Mouse (Mus musculus) CH12.LX (cell line): Measurements from ENCODE around the gene Haus4. TPM values are rescaled to one million over a fixed set of nuclear protein-coding genes. Genes with fewer than 3 reads are reported as not detected.

Source experiments
- DNase-seq: peaks from one replicate; pipeline ENCODE4 v3.0.0-alpha.2; 2013; ENCODE audit errors: extremely low read depth
- H3K27ac ChIP-seq: 2 replicates; pipeline ENCODE4 v1.5.1; 2012; ENCODE audit warnings: low read depth, mild to moderate bottlenecking, control low read depth, moderate library complexity; ENCODE audit not compliant: insufficient read depth
- H3K27me3 ChIP-seq: replicated peaks from 2 replicates; pipeline ENCODE3; 2012; ENCODE audit warnings: inconsistent platforms
- H3K36me3 ChIP-seq, 2 experiments: replicated peaks in 1 of 2; 2 replicates each; pipeline versions ENCODE3 to v1.6.1; 2012; ENCODE audit warnings: inconsistent platforms in 1 of 2, low read length in 1 of 2, mild to moderate bottlenecking in 1 of 2, mixed read lengths in 1 of 2, moderate library complexity in 1 of 2; ENCODE audit not compliant: control insufficient read depth in 1 of 2, insufficient read depth in 1 of 2
- H3K4me1 ChIP-seq, 2 experiments: 2 replicates each; pipeline ENCODE4 v1.6.1; 2012; ENCODE audit warnings: inconsistent platforms in 1 of 2, moderate library complexity in 1 of 2; ENCODE audit not compliant: insufficient read depth in 2 of 2, control insufficient read depth in 1 of 2
- H3K4me2 ChIP-seq: 2 replicates; pipeline ENCODE4 v1.6.1; 2012; ENCODE audit warnings: low read depth, mild to moderate bottlenecking, control low read depth; ENCODE audit not compliant: poor library complexity, insufficient read depth, severe bottlenecking
- H3K4me3 ChIP-seq, 3 experiments: fragments of 150-350 bp in 1 of 3; sonication (generic) in 1 of 3; replicated peaks in 1 of 3; 2 replicates each; pipeline versions ENCODE3 to v1.5.1; 2011 to 2012; ENCODE audit warnings: low read depth in 2 of 3, low read length in 2 of 3, mild to moderate bottlenecking in 2 of 3, moderate library complexity in 2 of 3, control low read depth in 1 of 3, improper control_type of control experiment in 1 of 3, inconsistent platforms in 1 of 3, mixed read lengths in 1 of 3; ENCODE audit not compliant: poor library complexity in 1 of 3
- H3K79me2 ChIP-seq: replicated peaks from 2 replicates; pipeline ENCODE4 v1.6.1; 2012; ENCODE audit warnings: mild to moderate bottlenecking, moderate library complexity; ENCODE audit not compliant: control insufficient read depth, poor library complexity, insufficient read depth, severe bottlenecking; ENCODE audit errors: extremely low read depth
- H3K9ac ChIP-seq: 2 replicates; pipeline ENCODE4 v1.6.1; 2012; ENCODE audit warnings: low read depth, mild to moderate bottlenecking, control low read depth, moderate library complexity; ENCODE audit not compliant: insufficient read depth
- H3K9me3 ChIP-seq: replicated peaks from 2 replicates; pipeline ENCODE3; 2012; ENCODE audit warnings: low read length, inconsistent platforms, mixed read lengths
- BHLHE40 ChIP-seq: IDR thresholded peaks from 2 replicates; pipeline ENCODE4 v1.6.1; 2011; ENCODE audit warnings: mild to moderate bottlenecking, low read depth, low read length, improper control_type of control experiment
- CHD1 ChIP-seq: IDR thresholded peaks from 2 replicates; pipeline ENCODE4 v1.6.1; 2012; ENCODE audit warnings: low read depth, low read length, improper control_type of control experiment, inconsistent platforms
- CHD2 ChIP-seq: IDR thresholded peaks from 2 replicates; pipeline ENCODE4 v1.6.1; 2011; ENCODE audit warnings: low read length, improper control_type of control experiment
- CTCF ChIP-seq, 2 experiments: IDR thresholded peaks in 1 of 2; conservative IDR thresholded peaks in 1 of 2; 2 replicates each; pipeline ENCODE4 v1.5.1; 2011 to 2012; ENCODE audit warnings: low read depth in 2 of 2, low read length in 2 of 2, improper control_type of control experiment in 1 of 2, inconsistent platforms in 1 of 2, mild to moderate bottlenecking in 1 of 2, moderate library complexity in 1 of 2
- E2F4 ChIP-seq: IDR thresholded peaks from 2 replicates; pipeline ENCODE4 v1.6.1; 2011; ENCODE audit warnings: low read depth, low read length, improper control_type of control experiment; ENCODE audit not compliant: insufficient replicate concordance
- EP300 ChIP-seq: IDR thresholded peaks from 2 replicates; pipeline ENCODE4 v1.6.1; 2011; ENCODE audit warnings: low read length, improper control_type of control experiment
- ETS1 ChIP-seq: conservative IDR thresholded peaks from 2 replicates; pipeline ENCODE4 v1.6.1; 2012; ENCODE audit warnings: low read depth, mild to moderate bottlenecking, inconsistent platforms, low read length, improper control_type of control experiment, moderate library complexity
- GABPA ChIP-seq: IDR thresholded peaks from 2 replicates; pipeline ENCODE4 v1.6.1; 2012; ENCODE audit warnings: low read depth, low read length, improper control_type of control experiment, inconsistent platforms; ENCODE audit not compliant: insufficient replicate concordance
- HCFC1 ChIP-seq: IDR thresholded peaks from 2 replicates; pipeline ENCODE4 v1.6.1; 2012; ENCODE audit warnings: low read depth, mild to moderate bottlenecking, inconsistent platforms, low read length, improper control_type of control experiment
- IRF4 ChIP-seq: IDR thresholded peaks from 2 replicates; pipeline ENCODE4 v1.6.1; 2014; ENCODE audit warnings: low read depth, mild to moderate bottlenecking, inconsistent platforms, low read length, improper control_type of control experiment
- KAT2A ChIP-seq: IDR thresholded peaks from 2 replicates; pipeline ENCODE4 v1.6.1; 2012; ENCODE audit warnings: low read length, improper control_type of control experiment, inconsistent platforms; ENCODE audit not compliant: insufficient replicate concordance
- MAX ChIP-seq: IDR thresholded peaks from 2 replicates; pipeline ENCODE4 v1.6.1; 2011; ENCODE audit warnings: low read length, improper control_type of control experiment
- MAZ ChIP-seq: IDR thresholded peaks from 2 replicates; pipeline ENCODE4 v1.6.1; 2012; ENCODE audit warnings: low read depth, mild to moderate bottlenecking, inconsistent platforms, low read length, improper control_type of control experiment, moderate library complexity
- MXI1 ChIP-seq: IDR thresholded peaks from 2 replicates; pipeline ENCODE4 v1.6.1; 2011; ENCODE audit warnings: mild to moderate bottlenecking, low read depth, low read length, improper control_type of control experiment
- MYC ChIP-seq: IDR thresholded peaks from 2 replicates; pipeline ENCODE4 v1.6.1; 2011; ENCODE audit warnings: low read depth, mild to moderate bottlenecking, improper control_type of control experiment, low read length
- NELFE ChIP-seq: IDR thresholded peaks from 2 replicates; pipeline ENCODE4 v1.6.1; 2011; ENCODE audit warnings: low read depth, low read length, improper control_type of control experiment
- NRF1 ChIP-seq: IDR thresholded peaks from 2 replicates; pipeline ENCODE4 v1.6.1; 2014; ENCODE audit warnings: low read depth, mild to moderate bottlenecking, inconsistent platforms, low read length, improper control_type of control experiment, moderate library complexity
- PAX5 ChIP-seq: IDR thresholded peaks from 2 replicates; pipeline ENCODE4 v1.6.1; 2012; ENCODE audit warnings: low read length, inconsistent platforms, mixed read lengths
- POLR2A ChIP-seq: IDR thresholded peaks from 2 replicates; pipeline ENCODE4 v1.6.1; 2011; ENCODE audit warnings: low read depth, mild to moderate bottlenecking, improper control_type of control experiment, low read length
- RAD21 ChIP-seq: IDR thresholded peaks from 2 replicates; pipeline ENCODE4 v1.6.1; 2011; ENCODE audit warnings: low read depth, mild to moderate bottlenecking, low read length, improper control_type of control experiment, moderate library complexity
- RCOR1 ChIP-seq: conservative IDR thresholded peaks from 2 replicates; pipeline ENCODE4 v1.6.1; 2012; ENCODE audit warnings: low read depth, mild to moderate bottlenecking, inconsistent platforms, low read length, improper control_type of control experiment
- SMC3 ChIP-seq: IDR thresholded peaks from 2 replicates; pipeline ENCODE4 v1.6.1; 2011; ENCODE audit warnings: low read depth, low read length, improper control_type of control experiment
- TBP ChIP-seq: conservative IDR thresholded peaks from 2 replicates; pipeline ENCODE4 v1.6.1; 2011; ENCODE audit warnings: low read depth, low read length, improper control_type of control experiment
- TCF12 ChIP-seq: IDR thresholded peaks from 2 replicates; pipeline ENCODE4 v1.6.1; 2014; ENCODE audit warnings: low read depth, mild to moderate bottlenecking, inconsistent platforms, low read length, improper control_type of control experiment
- UBTF ChIP-seq: IDR thresholded peaks from 2 replicates; pipeline ENCODE4 v1.6.1; 2012; ENCODE audit warnings: low read depth, mild to moderate bottlenecking, inconsistent platforms, low read length, improper control_type of control experiment, moderate library complexity
- USF1 ChIP-seq: IDR thresholded peaks from 2 replicates; pipeline ENCODE4 v1.6.1; 2014; ENCODE audit warnings: low read depth, mild to moderate bottlenecking, inconsistent platforms, low read length, improper control_type of control experiment
- USF2 ChIP-seq: conservative IDR thresholded peaks from 2 replicates; pipeline ENCODE4 v1.6.1; 2011; ENCODE audit warnings: low read depth, low read length, improper control_type of control experiment
- ZMIZ1 ChIP-seq: IDR thresholded peaks from 2 replicates; pipeline ENCODE4 v1.6.1; 2012; ENCODE audit warnings: low read depth, mild to moderate bottlenecking, inconsistent platforms, low read length, improper control_type of control experiment
- dilution Hi-C: fragments of 300-500 bp; cut with MboI; formaldehyde crosslinking; loops from 2 replicates; pipeline ENCODE4 v1.14.3; 2020; ENCODE audit warnings: low sequenced_read_pairs; ENCODE audit not compliant: extremely low pct_unique_long_range_greater_than_20kb, extremely low pct_ligation_motif_present
- in situ Hi-C: fragments of 300-500 bp; cut with MboI; formaldehyde crosslinking; loops from 3 replicates; pipeline ENCODE4 v1.14.3; 2019; ENCODE audit warnings: low sequenced_read_pairs, low pct_ligation_motif_present, low pct_unique_long_range_greater_than_20kb, mixed read lengths
- polyA plus RNA-seq: library from polyadenylated mRNA; unstranded; fragments of >175 nt; gene quantifications from 2 replicates; pipeline ENCODE4 v1.2.1, GENCODE M21; 2012; ENCODE audit warnings: low read depth; ENCODE audit not compliant: insufficient read length
- total RNA-seq, 2 experiments: library from RNA; depleted of rRNA; stranded (reverse); fragments of 300-350 nt in 1 of 2; fragments of >200 nt in 1 of 2; gene quantifications; 2 replicates each; pipeline ENCODE4 v1.2.3; 2012 to 2014

Haus4 gene
- total and polyA plus RNA-seq, 3 experiments: 65.5 to 116 (median 94.3) TPM

DNA sequence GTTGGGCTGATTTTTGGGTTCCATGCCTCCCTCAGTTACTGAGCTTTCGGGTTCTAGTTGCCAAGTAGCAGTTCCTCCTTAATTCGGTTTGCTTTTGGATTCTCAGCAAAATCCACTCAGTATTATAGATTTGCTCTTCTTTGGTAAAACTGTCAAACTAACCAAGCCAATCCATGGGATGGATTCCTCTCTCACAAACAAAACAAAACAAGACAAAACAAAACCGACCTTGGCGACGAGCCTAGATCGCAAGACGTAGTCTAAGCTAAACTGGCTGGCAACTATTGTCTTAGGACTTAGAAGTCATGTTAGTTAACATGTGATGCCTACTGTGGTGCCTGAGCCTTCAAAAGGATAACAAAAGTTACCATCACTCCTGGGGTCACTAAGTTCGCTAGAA lies 49.3 kb upstream of the Haus4 start:
- Histone ChIP-seq H3K4me1 (peaks cover 3 to 16% of the 10 kb centered on the region in 2 experiments; a peak in 3 of 4 replicates), H3K27me3 (no peaks in the 10 kb centered on the region), H3K4me3 (peak overlapping the region; percentile 13 to 58 (median 39)), H3K4me2 (peak overlapping the region; percentile 59), H3K27ac (no peak overlapping the region), H3K36me3 (no peaks in the 10 kb centered on the region), H3K79me2 (no peaks in the 10 kb centered on the region), H3K9ac (peak overlapping the region; percentile 31; the same call in 1 of the 2 replicates), H3K9me3 (no peaks in the 10 kb centered on the region)
- in situ Hi-C loops: no loop called here
- TF ChIP-seq ETS1 (no peak), USF1 (no peak), NELFE (no peak), PAX5 (no peak), MAZ (no peak), E2F4 (no peak)
- dilution Hi-C loops: no loop called here
- no peak for DNase-seq

DNA sequence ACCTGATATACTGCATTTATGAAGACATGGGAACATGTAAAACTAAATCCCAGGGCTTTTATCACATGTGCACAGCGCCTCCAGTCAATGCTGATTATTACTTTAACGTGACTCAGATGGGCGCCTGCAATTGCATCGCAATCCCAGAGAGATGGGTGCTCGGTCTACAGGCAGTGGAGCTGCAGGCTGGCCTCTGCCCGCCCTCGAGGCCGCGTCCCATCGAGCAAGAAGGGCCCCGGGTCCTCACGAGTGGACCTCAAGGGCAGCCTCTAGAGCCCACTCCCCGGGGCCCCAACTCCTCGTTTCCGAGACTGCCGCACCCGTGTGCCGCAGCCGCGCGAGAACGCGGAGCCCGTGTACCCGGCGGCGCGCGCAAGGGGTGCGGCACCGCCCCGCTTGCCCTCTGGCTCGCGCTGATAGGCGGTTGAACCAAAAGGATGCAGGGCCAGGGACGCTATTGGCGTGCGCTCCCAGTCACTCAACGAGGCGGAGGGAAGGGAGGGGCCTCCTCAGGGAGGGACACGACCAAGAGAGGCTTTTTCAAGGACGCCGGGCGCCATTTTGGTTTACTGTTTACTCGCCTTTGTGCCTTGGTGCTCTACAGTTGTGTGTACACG lies 48.7 kb upstream of the Haus4 start:
- H3K4me1 ChIP-seq: peaks cover 3 to 16% of the 10 kb centered on the region in 2 experiments; a peak in 3 of 4 replicates
- in situ Hi-C loops: no loop called here
- H3K79me2 ChIP-seq: no peaks in the 10 kb centered on the region
- no peaks in the 10 kb centered on the region for H3K27me3 ChIP-seq
- dilution Hi-C loops: no loop called here
- no peaks in the 10 kb centered on the region for H3K36me3 ChIP-seq
- H3K9ac ChIP-seq: peak overlapping the region; percentile 73
- no peaks in the 10 kb centered on the region for H3K9me3 ChIP-seq
- peak overlapping the region; percentile 51 to 77 (median 58) for H3K4me3 ChIP-seq
- H3K4me2 ChIP-seq: peak overlapping the region; percentile 59; the same call in 1 of the 2 replicates
- peak overlapping the region; percentile 34 for H3K27ac ChIP-seq
- peak; percentile 74 for TF ChIP-seq NRF1
- no peak for TF ChIP-seq RCOR1
- TF ChIP-seq BHLHE40: peak; percentile 31; the same call in 1 of the 2 replicates
- TF ChIP-seq MYC: no peak
- TF ChIP-seq ETS1: no peak
- no peak for TF ChIP-seq CHD1
- TF ChIP-seq IRF4: no peak; the same call in 1 of the 2 replicates
- TF ChIP-seq USF2: no peak
- 0 out of 2 replicates have a peak, but pooled peaks have one; percentile 19 for TF ChIP-seq E2F4
- peak; percentile 79; the same call in 1 of the 2 replicates for TF ChIP-seq TCF12
- TF ChIP-seq EP300: no peak
- 0 out of 2 replicates have a peak, but pooled peaks have one; percentile 60 for TF ChIP-seq TBP
- TF ChIP-seq RAD21: no peak
- TF ChIP-seq HCFC1: peak; percentile 55; the same call in 1 of the 2 replicates
- no peak for TF ChIP-seq MAX
- TF ChIP-seq KAT2A: no peak
- TF ChIP-seq CTCF (conservative IDR thresholded peaks at IDR 0.05 in 1 of 2, IDR thresholded peaks at IDR 0.05 in 1 of 2; ENCODE audit: low read depth in 2 of 2, low read length in 2 of 2): 0 out of 4 replicates have a peak, but pooled peaks of 1 of the 2 experiments have one; percentile 14
- TF ChIP-seq MAZ: peak; percentile 85
- TF ChIP-seq UBTF: peak; percentile 39; the same call in 1 of the 2 replicates
- TF ChIP-seq CHD2: peak; percentile 91
- TF ChIP-seq GABPA: no peak
- TF ChIP-seq MXI1: peak; percentile 44
- TF ChIP-seq NELFE: peak; percentile 73
- TF ChIP-seq SMC3: no peak
- peak; percentile 75; the same call in 1 of the 2 replicates for TF ChIP-seq ZMIZ1
- TF ChIP-seq POLR2A: peak; percentile 90
- TF ChIP-seq, all 38 proteins: peak for 14
- peak; percentile 90 for DNase-seq
